Mouse (Mus musculus) cerebellum, adult 2 months (tissue): ENCODE data around the gene Tex261. TPM values are rescaled to one million over a fixed set of nuclear protein-coding genes. Genes with fewer than 3 reads are reported as not detected.

Experiments
- DNase-seq, 2 experiments: peaks; one replicate each; pipeline ENCODE4 v3.0.0; 2021
- H3K27ac ChIP-seq: fragments of 200-500 bp; 2 replicates; pipeline ENCODE4 v1.5.1; 2012; ENCODE audit warnings: low read length, control low read depth, inconsistent platforms; ENCODE audit not compliant: insufficient read depth
- H3K27me3 ChIP-seq: fragments of 200-500 bp; 2 replicates; pipeline ENCODE4 v1.6.1; 2012; ENCODE audit warnings: inconsistent platforms, mild to moderate bottlenecking, low read length, moderate library complexity; ENCODE audit not compliant: control insufficient read depth, insufficient read depth
- H3K4me1 ChIP-seq: fragments of 200-500 bp; 2 replicates; pipeline ENCODE4 v1.6.1; 2011; ENCODE audit warnings: low read length; ENCODE audit not compliant: control insufficient read depth, insufficient read depth
- H3K4me3 ChIP-seq: fragments of 200-500 bp; replicated peaks from 2 replicates; pipeline ENCODE3; 2011; ENCODE audit warnings: mild to moderate bottlenecking, low read depth, low read length, control low read depth; ENCODE audit not compliant: insufficient read depth
- CTCF ChIP-seq: fragments of 200-500 bp; IDR thresholded peaks from 2 replicates; pipeline ENCODE4 v1.5.1; 2011; ENCODE audit warnings: low read depth, mild to moderate bottlenecking, control low read depth, low read length, moderate library complexity, borderline replicate concordance; ENCODE audit not compliant: insufficient read depth
- POLR2A ChIP-seq: fragments of 200-500 bp; IDR thresholded peaks from 2 replicates; pipeline ENCODE4 v1.6.1; 2011; ENCODE audit warnings: low read length, control low read depth, borderline replicate concordance; ENCODE audit not compliant: insufficient read depth
- WGBS: fragments of 180-500 bp; shearing (Covaris S2); methylation state at CpG from one replicate; pipeline ENCODE4 v1.1.7; 2018; 5-methylcytosine and 5-hydroxymethylcytosine counted together
- polyA plus RNA-seq: library from polyadenylated mRNA; depleted of rRNA; stranded (reverse); fragments of >200 nt; gene quantifications from 2 replicates; pipeline ENCODE4 v1.2.3, GENCODE M21; 2012; rRNA removed

Tex261 gene
- polyA plus RNA-seq, 1 experiment: 73.1 TPM

DNA sequence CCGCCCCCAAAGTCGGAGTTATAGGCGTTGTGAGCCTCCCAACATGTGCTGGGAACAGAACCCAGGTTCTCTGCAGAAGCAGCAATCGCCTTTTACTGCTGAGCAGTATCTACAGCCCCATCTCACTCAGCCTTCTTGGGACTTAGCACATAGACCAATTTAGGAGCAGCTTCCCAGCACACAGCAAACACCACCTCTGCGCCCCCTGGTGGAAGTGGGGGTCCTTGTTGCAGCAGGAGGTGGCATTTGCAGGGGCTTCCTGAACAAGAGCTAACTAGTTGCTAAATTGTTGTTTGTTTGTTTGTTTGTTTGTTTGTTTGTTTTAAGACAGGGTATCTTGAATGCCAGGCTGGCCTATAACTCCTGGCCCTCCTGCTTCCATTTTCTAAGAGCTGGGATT is 44.5 kb downstream of the Tex261 start:
- peak in 1 of 2 experiments; percentile 38 for DNase-seq
- WGBS: 39% methylated on average over 5 of the region's 5 CpGs
- H3K27ac ChIP-seq: no peak overlapping the region
- H3K27me3 ChIP-seq: no peaks in the 10 kb centered on the region
- no peak overlapping the region for H3K4me3 ChIP-seq
- TF ChIP-seq CTCF (peak; percentile 37; the same call in 1 of the 2 replicates), POLR2A (no peak)
- no peaks in the 10 kb centered on the region for H3K4me1 ChIP-seq

GRCm38 (mm10) chr6:83729350-83729970 is 46.2 kb downstream of the Tex261 start:
- Histone ChIP-seq H3K4me3 (no peak overlapping the region), H3K27ac (no peak overlapping the region), H3K27me3 (no peaks in the 10 kb centered on the region), H3K4me1 (no peaks in the 10 kb centered on the region)
- no peak for TF ChIP-seq POLR2A
- no peak for TF ChIP-seq CTCF
- WGBS: 65% methylated on average over 14 of the region's 14 CpGs
- no peak for DNase-seq

- Histone ChIP-seq H3K4me3 (no peak overlapping the region), H3K27me3 (peaks cover under 1% of the 10 kb centered on the region; the same call in 1 of the 2 replicates), H3K27ac (no peak overlapping the region), H3K4me1 (no peaks in the 10 kb centered on the region)
- DNase-seq: no peak
- 88% methylated on average over 3 of the region's 3 CpGs for WGBS
- TF ChIP-seq CTCF: peak; percentile 39; the same call in 1 of the 2 replicates
- no peak for TF ChIP-seq POLR2A
These were observed 47.1 kb downstream of the Tex261 start for GRCm38 (mm10) chr6:83728488-83728887.

DNA sequence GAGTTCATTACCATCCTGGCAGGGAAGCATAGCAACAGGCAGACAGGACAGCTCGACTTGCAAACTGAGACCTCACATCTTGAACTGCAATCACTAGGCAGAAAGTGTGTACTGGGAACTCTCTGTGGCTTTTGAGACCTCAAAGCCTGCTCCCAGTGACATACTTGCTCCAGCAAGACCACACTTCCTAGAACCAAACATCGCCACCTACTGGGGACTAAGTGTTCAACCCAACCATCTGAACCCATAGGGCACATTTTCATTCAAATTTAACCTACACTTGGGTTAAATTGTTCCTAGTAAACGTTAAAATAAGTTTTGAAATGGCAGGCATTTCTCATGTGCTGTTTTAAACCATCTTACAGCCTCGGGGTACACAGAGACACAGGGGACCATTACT is 48.4 kb downstream of the Tex261 start:
- peaks cover 5% of the 10 kb centered on the region; the same call in 1 of the 2 replicates for H3K27me3 ChIP-seq
- 38% methylated on average over 4 of the region's 4 CpGs for WGBS
- TF ChIP-seq CTCF (no peak), POLR2A (no peak)
- H3K4me3 ChIP-seq: no peak overlapping the region
- H3K4me1 ChIP-seq: no peaks in the 10 kb centered on the region
- no peak for DNase-seq
- H3K27ac ChIP-seq: no peak overlapping the region

GRCm38 (mm10) chr6:83722526-83722925 is 53.1 kb downstream of the Tex261 start:
- Histone ChIP-seq H3K4me3 (no peak overlapping the region), H3K27me3 (peaks cover 7% of the 10 kb centered on the region; the same call in 1 of the 2 replicates), H3K27ac (no peak overlapping the region), H3K4me1 (no peaks in the 10 kb centered on the region)
- no peak for TF ChIP-seq POLR2A
- no peak for TF ChIP-seq CTCF
- no peak for DNase-seq
- 15% methylated on average over 6 of the region's 6 CpGs for WGBS

Other genes starting within 250 kb of the Tex261 start
- 0.76 and 0.97 TPM in 2 replicates for gene Actg2, start 239.5 kb downstream of the Tex261 start, polyA plus RNA-seq
- 39.0 and 41.8 TPM in 2 replicates for gene Stambp, start 203.1 kb downstream of the Tex261 start, polyA plus RNA-seq
- gene Clec4f, start 119.6 kb downstream of the Tex261 start, polyA plus RNA-seq: not detected in 2 replicates
- gene Cd207, start 98.0 kb downstream of the Tex261 start, polyA plus RNA-seq: not detected in 2 replicates
- not detected in 2 replicates for gene Vax2, start 64.5 kb downstream of the Tex261 start, polyA plus RNA-seq
- 0.05 TPM in 1 of 2 replicates, not detected in the other for gene Atp6v1b1, start 32.8 kb downstream of the Tex261 start, polyA plus RNA-seq
- gene Ankrd53, start 13.2 kb downstream of the Tex261 start, polyA plus RNA-seq: not detected in 2 replicates
- gene Nagk, start 19.2 kb upstream of the Tex261 start, polyA plus RNA-seq: 22.2 and 23.6 TPM in 2 replicates
- gene Paip2b, start 55.9 kb upstream of the Tex261 start, polyA plus RNA-seq: 53.5 and 55.7 TPM in 2 replicates
- 59.6 and 62.7 TPM in 2 replicates for gene Zfp638, start 91.3 kb upstream of the Tex261 start, polyA plus RNA-seq
- 4.7 and 5.9 TPM in 2 replicates for gene Dysf, start 232.8 kb upstream of the Tex261 start, polyA plus RNA-seq